Mouse (Mus musculus) small intestine, adult 2 months (tissue): ENCODE measurements at regions not wholly inside any gene's neighbourhood (a gene's known extent, or its start where the extent isn't known, plus 50 kb on each side); places are given as distances from the start of the nearest gene placed in this dataset.

Source experiments
- CTCF ChIP-seq: fragments of 200-500 bp; IDR thresholded peaks from 2 replicates; pipeline ENCODE4 v1.5.1; 2012; ENCODE audit warnings: low read depth, mild to moderate bottlenecking, control low read depth, inconsistent platforms, low read length, moderate library complexity, mixed read lengths; ENCODE audit not compliant: insufficient replicate concordance, insufficient read length; ENCODE audit errors: extremely low read depth
- POLR2A ChIP-seq: fragments of 200-500 bp; IDR thresholded peaks from 2 replicates; pipeline ENCODE4 v1.6.1; 2012; ENCODE audit warnings: low read depth, mild to moderate bottlenecking, control low read depth, inconsistent platforms, low read length, moderate library complexity

DNA sequence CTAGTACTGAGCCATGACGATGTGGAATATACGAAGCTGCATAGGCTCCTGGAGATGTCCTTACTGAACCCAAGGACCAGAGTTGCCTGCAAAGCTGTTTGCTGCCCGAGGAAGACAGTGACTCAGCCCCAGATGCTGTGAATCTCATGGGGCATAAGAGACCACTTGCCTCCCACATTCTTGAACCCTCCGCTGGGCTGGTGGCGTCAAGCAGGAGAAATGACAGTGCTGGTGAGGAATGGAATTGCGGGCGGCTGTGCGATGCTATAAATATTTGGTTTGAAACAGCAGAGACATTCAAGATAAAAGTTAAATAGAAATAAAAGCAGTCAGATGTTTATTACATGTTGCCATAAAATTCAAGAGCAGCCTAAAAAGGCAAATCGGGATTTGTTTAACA is 216.3 kb downstream of the Tshz3 start:
- TF ChIP-seq POLR2A (no peak), CTCF (no peak)
